Mouse (Mus musculus) lung, postnatal 0 days (tissue): ENCODE data around the gene Avpi1. TPM values are rescaled to one million over a fixed set of nuclear protein-coding genes. Genes with fewer than 3 reads are reported as not detected.

Experiments
- ATAC-seq: fragments of 200-750 bp; cut with Nextera tagmentation; 2 replicates; pipeline ENCODE4 v1.8.0; 2017; ENCODE audit warnings: moderate library complexity
- DNase-seq: peaks from one replicate; pipeline ENCODE4 v3.0.0-alpha.2; 2016; ENCODE audit warnings: low spot score
- H3K27ac ChIP-seq: fragments of 300-500 bp; sonication (generic); 2 replicates; pipeline ENCODE4 v1.5.1; 2014; ENCODE audit warnings: antibody characterized with exemption, mild to moderate bottlenecking, low read length, mixed read lengths
- H3K27me3 ChIP-seq: fragments of 300-500 bp; sonication (generic); replicated peaks from 2 replicates; pipeline ENCODE4 v1.6.1; 2014; ENCODE audit warnings: low read length, mixed read lengths; ENCODE audit not compliant: insufficient read depth
- H3K36me3 ChIP-seq: fragments of 300-500 bp; sonication (generic); 2 replicates; pipeline ENCODE4 v1.6.1; 2014; ENCODE audit warnings: low read length, mixed read lengths; ENCODE audit not compliant: insufficient read depth
- H3K4me1 ChIP-seq: fragments of 300-500 bp; sonication (generic); 2 replicates; pipeline ENCODE4 v1.6.1; 2014; ENCODE audit warnings: antibody characterized with exemption, low read depth, low read length, mixed read lengths; ENCODE audit not compliant: insufficient read depth
- H3K4me2 ChIP-seq: fragments of 300-500 bp; sonication (generic); replicated peaks from 2 replicates; pipeline ENCODE4 v1.6.1; 2014; ENCODE audit warnings: low read depth, mild to moderate bottlenecking, low read length, moderate library complexity, mixed read lengths
- H3K4me3 ChIP-seq: fragments of 300-500 bp; sonication (generic); 2 replicates; pipeline ENCODE4 v1.5.1; 2014; ENCODE audit warnings: low read depth, low read length
- H3K9ac ChIP-seq: fragments of 300-500 bp; sonication (generic); replicated peaks from 2 replicates; pipeline ENCODE4 v1.6.1; 2014; ENCODE audit warnings: low read depth, mild to moderate bottlenecking
- H3K9me3 ChIP-seq: fragments of 300-500 bp; sonication (generic); 2 replicates; pipeline ENCODE4 v1.6.1; 2016; ENCODE audit warnings: low read length, mixed read lengths
- CTCF ChIP-seq: IDR thresholded peaks from 2 replicates; pipeline ENCODE4 v1.5.1; 2016; ENCODE audit warnings: antibody characterized with exemption, mild to moderate bottlenecking
- EP300 ChIP-seq: IDR thresholded peaks from 2 replicates; pipeline ENCODE4 v1.6.1; 2016; ENCODE audit warnings: antibody characterized with exemption, mild to moderate bottlenecking, control low read depth
- WGBS: fragments of 180-500 bp; shearing (Covaris S2); extraction: QIAGEN DNeasy Blood & Tissue Kit; methylation state at CpG from one replicate; pipeline ENCODE4 v1.1.7; 2014; 5-methylcytosine and 5-hydroxymethylcytosine counted together
- polyA plus RNA-seq: library from polyadenylated mRNA; unstranded; fragments of >200 nt; fragmentation: Nextera tagmentation; extraction: Ambion mirVana; gene quantifications from 2 replicates; pipeline ENCODE4 v1.2.1, GENCODE M21; 2015

The Avpi1 gene
- polyA plus RNA-seq, 1 experiment from 2014 or later: 135 TPM

- H3K9me3 ChIP-seq: no peaks in the 10 kb centered on the region
- WGBS: 68% methylated on average over 9 of the region's 9 CpGs
- H3K36me3 ChIP-seq: no peaks in the 10 kb centered on the region
- no peak overlapping the region for H3K4me2 ChIP-seq
- TF ChIP-seq EP300: no peak
- no peak for TF ChIP-seq CTCF
- H3K4me3 ChIP-seq: no peak overlapping the region
- no peaks in the 10 kb centered on the region for H3K27me3 ChIP-seq
- ATAC-seq (no peak), DNase-seq (no peak)
- no peak overlapping the region for H3K9ac ChIP-seq
- no peak overlapping the region for H3K27ac ChIP-seq
- peaks cover 10% of the 10 kb centered on the region; the same call in 1 of the 2 replicates for H3K4me1 ChIP-seq
Measured at GRCm38 (mm10) chr19:42167489-42167888, 38.6 kb upstream of the Avpi1 start.

- Histone ChIP-seq H3K4me3 (no peak overlapping the region), H3K9ac (no peak overlapping the region), H3K27me3 (no peaks in the 10 kb centered on the region), H3K27ac (no peak overlapping the region), H3K4me2 (no peak overlapping the region), H3K4me1 (peaks cover 10% of the 10 kb centered on the region; the same call in 1 of the 2 replicates), H3K9me3 (no peaks in the 10 kb centered on the region), H3K36me3 (no peaks in the 10 kb centered on the region)
- TF ChIP-seq CTCF (no peak), EP300 (no peak)
- 38% methylated on average over 3 of the region's 3 CpGs for WGBS
- DNase-seq (peak; percentile 31), ATAC-seq (no peak)
Measured at GRCm38 (mm10) chr19:42166766-42167165, 37.9 kb upstream of the Avpi1 start.

- Histone ChIP-seq H3K36me3 (no peaks in the 10 kb centered on the region), H3K9me3 (no peaks in the 10 kb centered on the region), H3K4me1 (peaks cover 3% of the 10 kb centered on the region; the same call in 1 of the 2 replicates), H3K27me3 (no peaks in the 10 kb centered on the region), H3K9ac (no peak overlapping the region), H3K4me2 (peak overlapping the region; percentile 41), H3K27ac (no peak overlapping the region), H3K4me3 (peak overlapping the region; percentile 1; the same call in 1 of the 2 replicates)
- DNase-seq (peak; percentile 93), ATAC-seq (peak; percentile 35)
- 2% methylated on average over 12 of the region's 12 CpGs for WGBS
- TF ChIP-seq EP300 (peak; percentile 55), CTCF (peak; percentile 93)
Measured at GRCm38 (mm10) chr19:42166130-42166529, 37.3 kb upstream of the Avpi1 start.

GRCm38 (mm10) chr19:42164188-42164587 lies 35.3 kb upstream of the Avpi1 start:
- DNase-seq: no peak
- no peaks in the 10 kb centered on the region for H3K4me1 ChIP-seq
- no peaks in the 10 kb centered on the region for H3K36me3 ChIP-seq
- no peak overlapping the region for H3K4me2 ChIP-seq
- no peak overlapping the region for H3K9ac ChIP-seq
- no peak overlapping the region for H3K27ac ChIP-seq
- WGBS: 24% methylated on average over 7 of the region's 7 CpGs
- no peaks in the 10 kb centered on the region for H3K27me3 ChIP-seq
- H3K4me3 ChIP-seq: no peak overlapping the region
- no peak for TF ChIP-seq CTCF
- ATAC-seq: no peak
- no peaks in the 10 kb centered on the region for H3K9me3 ChIP-seq

GRCm38 (mm10) chr19:42163764-42164163 lies 34.9 kb upstream of the Avpi1 start, which contains the start of gene Zfyve27:
Gene Zfyve27, plus strand, starts transcription at chr19:42163951.
- no peak for TF ChIP-seq CTCF
- no peak for TF ChIP-seq EP300
- Histone ChIP-seq H3K9ac (no peak within 1 kb of the TSS), H3K27me3 (no peaks in the 10 kb centered on the region), H3K4me2 (no peak within 1 kb of the TSS), H3K27ac (no peak within 1 kb of the TSS), H3K4me1 (no peaks in the 10 kb centered on the region), H3K4me3 (no peak within 1 kb of the TSS), H3K9me3 (no peaks in the 10 kb centered on the region), H3K36me3 (no peaks in the 10 kb centered on the region)
- DNase-seq (no peak), ATAC-seq (no peak)
- 28% methylated on average over 5 of the region's 5 CpGs for WGBS

- Histone ChIP-seq H3K36me3 (no peaks in the 10 kb centered on the region), H3K4me2 (no peak overlapping the region), H3K9me3 (no peaks in the 10 kb centered on the region), H3K27ac (peak overlapping the region; percentile 38), H3K4me3 (no peak overlapping the region), H3K9ac (no peak overlapping the region), H3K4me1 (no peaks in the 10 kb centered on the region), H3K27me3 (no peaks in the 10 kb centered on the region)
- peak; percentile 27 for DNase-seq
- WGBS: 39% methylated on average over 13 of the region's 13 CpGs
- TF ChIP-seq CTCF (peak; percentile 30), EP300 (no peak)
- peak; percentile 40 for ATAC-seq
Measured at GRCm38 (mm10) chr19:42158246-42159017, 29.6 kb upstream of the Avpi1 start.
